Mouse (Mus musculus): ENCODE measurements around the gene Hist1h2aa.

The Hist1h2aa gene

GRCm38 (mm10) chr13:23934211-23934520, at the start of gene Hist1h2aa:
Gene Hist1h2aa (plus strand): TSS chr13:23934462.
- no peak for ATAC-seq (ENCODE audit: insufficient number of reproducible peaks, low FRiP score, low TSS enrichment)

- ATAC-seq (ENCODE audit: insufficient number of reproducible peaks, low FRiP score, low TSS enrichment), result no peak
Measured at GRCm38 (mm10) chr13:23885540-23885939, 48.7 kb upstream of the Hist1h2aa start.

DNA sequence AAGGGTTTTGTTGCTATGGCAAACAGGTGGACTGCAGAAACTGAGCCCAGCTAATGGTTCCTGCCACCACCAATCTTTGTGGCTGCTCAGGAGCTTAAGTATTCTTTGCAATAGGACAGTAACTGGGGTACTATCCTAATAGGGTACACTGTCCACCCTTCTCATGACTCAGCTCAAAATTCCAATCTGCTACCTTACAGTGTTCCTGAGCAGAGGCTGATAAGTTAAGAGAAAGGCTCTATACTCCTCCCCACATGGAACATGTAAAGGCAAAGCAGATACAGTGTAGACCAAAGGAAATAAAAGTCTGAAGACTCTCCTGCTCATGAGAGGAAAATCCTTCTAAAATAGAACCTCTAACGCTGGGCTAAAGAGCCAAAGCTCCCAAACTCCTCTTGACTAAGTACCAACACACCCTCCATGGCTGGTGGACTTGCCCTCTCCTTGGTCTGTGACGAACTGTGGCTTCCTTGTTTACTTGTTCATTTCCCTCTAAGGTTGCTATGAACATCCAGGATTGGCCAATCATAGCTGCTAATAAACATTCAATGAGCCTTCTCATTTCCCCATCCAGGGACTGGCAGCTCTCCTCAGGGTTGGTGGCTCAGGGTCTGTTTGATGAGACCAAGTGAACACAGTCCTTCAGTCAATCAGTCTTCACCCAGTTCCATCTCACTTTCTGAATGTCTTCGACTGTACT, 47.1 kb upstream of the Hist1h2aa start:
- no peak for ATAC-seq (ENCODE audit: insufficient number of reproducible peaks, low FRiP score, low TSS enrichment)

DNA sequence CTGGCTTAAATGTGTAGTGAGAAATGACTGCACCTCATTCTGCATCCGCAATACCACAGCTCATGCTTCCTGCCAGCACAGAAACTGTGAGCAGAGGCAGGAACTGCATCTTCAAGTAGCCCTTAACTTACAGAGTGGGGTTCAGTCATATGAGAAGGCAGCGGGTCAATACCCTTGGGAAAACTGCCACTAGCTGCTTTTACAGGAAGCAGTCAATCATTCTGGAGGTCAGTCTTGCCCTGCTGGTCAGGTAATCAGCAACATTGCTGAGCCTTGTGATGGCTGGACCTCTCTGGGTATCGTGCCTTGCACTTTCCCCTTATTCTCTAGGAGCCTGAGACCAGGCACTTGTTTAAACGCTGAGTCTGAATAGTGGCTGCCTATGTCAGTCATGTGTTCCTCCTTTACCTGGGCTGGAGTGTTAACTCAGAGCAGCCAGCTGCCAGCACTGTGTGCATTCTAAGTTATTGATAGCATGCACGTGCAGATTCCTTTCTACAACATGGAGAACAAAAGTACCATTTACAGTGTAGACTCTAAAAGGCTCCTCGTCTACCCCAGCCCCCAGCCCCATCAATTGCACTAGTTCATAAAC, 45.2 kb upstream of the Hist1h2aa start:
- ATAC-seq (ENCODE audit: insufficient number of reproducible peaks, low FRiP score, low TSS enrichment), result no peak

DNA sequence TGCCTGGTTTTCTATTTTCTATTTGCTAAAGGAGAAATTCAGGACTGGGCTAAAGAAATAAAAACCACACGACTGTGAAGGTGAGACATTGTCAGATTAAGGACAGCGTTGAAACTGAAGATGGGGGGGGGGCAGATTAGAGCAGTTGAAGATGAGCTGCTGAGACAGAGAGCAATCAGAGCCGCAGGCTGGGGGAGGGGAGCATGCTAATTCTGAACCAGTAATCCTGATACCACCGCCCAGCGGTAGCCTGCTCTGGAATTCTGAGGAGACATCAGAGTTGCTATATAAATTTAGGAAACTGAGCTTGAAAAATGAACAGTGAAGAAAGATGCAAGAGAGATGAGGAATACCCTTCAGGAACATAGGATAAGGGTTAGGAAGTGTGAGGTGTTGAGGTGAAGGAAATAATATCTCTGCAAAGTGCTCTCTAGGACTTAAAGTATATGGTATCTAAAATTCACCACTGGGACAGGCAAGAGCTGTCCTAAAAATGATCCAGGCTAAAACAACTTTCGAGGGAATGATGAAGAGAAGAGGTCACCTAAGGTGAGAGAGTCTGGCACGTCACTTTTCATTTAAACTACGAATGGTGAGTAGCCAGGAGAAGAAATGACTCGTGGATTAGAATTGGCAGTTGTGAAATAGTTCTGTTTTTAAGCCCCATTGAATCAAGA, 41.5 kb upstream of the Hist1h2aa start:
- ATAC-seq (ENCODE audit: insufficient number of reproducible peaks, low FRiP score, low TSS enrichment), result no peak

DNA sequence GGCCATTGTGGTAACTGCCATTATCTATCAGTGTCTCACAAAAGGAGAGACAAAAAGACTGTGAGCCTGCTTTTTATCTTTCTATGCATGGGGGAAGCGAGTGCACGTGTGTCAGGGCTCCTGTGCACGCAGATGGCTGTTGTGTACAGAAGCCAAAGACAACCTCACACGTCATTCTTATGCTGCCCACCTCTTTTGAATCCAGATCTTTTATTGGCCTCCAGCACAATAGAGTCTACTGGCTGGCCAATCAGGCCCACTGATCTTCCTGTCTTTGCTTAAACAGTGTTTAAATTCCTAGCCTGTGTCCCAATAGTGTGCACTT, 41.0 kb upstream of the Hist1h2aa start:
- no peak for ATAC-seq (ENCODE audit: insufficient number of reproducible peaks, low FRiP score, low TSS enrichment)

- no peak for ATAC-seq (ENCODE audit: insufficient number of reproducible peaks, low FRiP score, low TSS enrichment)
Measured at GRCm38 (mm10) chr13:23898242-23898641, 36.0 kb upstream of the Hist1h2aa start.

DNA sequence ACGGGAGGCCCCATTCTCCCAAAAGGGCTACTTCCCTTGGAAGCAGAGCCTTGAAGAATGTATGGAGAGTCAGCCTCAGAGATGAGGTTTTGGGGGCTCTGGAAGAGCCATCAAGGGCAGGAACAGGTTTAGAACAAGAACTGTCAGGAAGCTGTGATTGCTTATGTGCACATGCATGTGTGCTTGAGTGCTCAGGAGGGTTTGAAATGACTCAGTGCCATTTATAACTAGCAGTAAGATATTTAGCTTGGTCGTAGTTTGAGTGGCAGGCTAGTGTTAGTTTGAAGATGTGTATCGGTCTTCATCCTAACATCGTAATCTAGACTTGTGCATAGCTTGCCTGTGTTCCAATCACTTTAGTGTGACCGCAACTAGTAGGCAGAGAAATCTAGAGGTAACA, 27.4 kb upstream of the Hist1h2aa start:
- no peak for ATAC-seq (ENCODE audit: insufficient number of reproducible peaks, low FRiP score, low TSS enrichment)

GRCm38 (mm10) chr13:23910121-23910520, 24.1 kb upstream of the Hist1h2aa start:
- no peak for ATAC-seq (ENCODE audit: insufficient number of reproducible peaks, low FRiP score, low TSS enrichment)

GRCm38 (mm10) chr13:23911335-23911734, 22.9 kb upstream of the Hist1h2aa start:
- ATAC-seq (ENCODE audit: insufficient number of reproducible peaks, low FRiP score, low TSS enrichment), result no peak

DNA sequence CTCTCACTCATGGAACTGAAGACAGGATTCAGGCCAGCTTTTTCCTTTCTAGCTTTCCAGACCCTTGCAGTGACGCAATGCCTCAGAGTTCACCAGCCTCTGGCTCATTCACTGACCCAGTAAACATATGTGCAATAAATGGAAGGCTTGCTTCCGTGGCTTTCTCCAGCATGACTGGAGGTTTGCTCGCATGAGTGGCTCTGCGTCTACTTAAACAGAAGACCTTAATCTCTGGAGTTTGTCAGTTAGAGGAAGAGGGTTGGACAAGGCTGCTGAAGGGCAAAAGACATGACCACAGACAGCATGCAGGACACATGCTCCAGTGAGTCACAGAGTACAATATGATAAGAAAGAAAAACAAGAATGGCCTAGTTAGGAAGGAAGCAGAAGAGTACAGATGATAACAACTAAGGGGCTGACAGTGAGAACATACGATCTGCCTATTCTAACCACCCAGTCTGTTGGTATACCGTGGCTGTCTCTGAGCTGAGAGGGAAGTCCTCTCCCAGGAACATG, 20.4 kb upstream of the Hist1h2aa start:
- no peak for ATAC-seq (ENCODE audit: insufficient number of reproducible peaks, low FRiP score, low TSS enrichment)

DNA sequence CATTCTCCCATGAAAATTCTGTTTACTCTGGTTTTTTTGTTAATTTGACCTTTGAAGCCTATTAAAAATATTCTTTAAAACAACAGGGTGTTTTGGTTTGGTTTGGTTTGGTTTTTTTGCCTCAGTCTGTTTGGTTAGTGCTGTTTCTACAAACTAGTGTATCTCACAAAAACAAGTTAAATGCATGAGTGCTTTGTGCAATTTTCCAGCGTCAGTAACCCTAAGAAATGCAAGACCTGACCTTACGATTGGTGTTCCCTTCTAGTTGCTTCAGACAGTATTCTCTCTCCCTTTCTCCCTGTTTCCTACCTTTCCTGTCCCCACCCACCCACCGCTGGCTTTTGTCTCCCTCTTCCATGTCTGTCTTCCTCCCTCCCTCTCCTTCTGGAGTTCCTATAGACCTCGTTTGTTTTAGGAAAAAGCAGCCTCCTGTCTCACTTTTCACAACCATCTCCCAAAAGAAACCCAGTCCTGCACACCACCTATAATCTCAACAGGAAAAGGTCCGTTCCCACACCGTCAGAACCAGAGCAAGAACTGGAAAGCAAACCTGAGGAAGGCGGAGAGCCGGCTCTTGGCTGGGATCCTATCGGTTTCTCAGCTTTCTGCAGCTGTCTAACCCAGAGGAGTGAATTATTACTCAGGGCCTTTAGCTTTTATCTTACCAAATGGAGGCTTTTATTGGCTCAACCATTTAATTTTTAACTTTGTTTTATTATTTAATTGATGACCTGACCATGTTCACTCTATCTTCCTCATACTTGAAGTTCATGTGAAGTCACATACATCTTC, 19.7 kb upstream of the Hist1h2aa start, which contains the start of gene Slc17a4:
Slc17a4 (minus strand) TSS at position 634 of the 792 bp plus-strand sequence.
- ATAC-seq (ENCODE audit: insufficient number of reproducible peaks, low FRiP score, low TSS enrichment), result no peak

DNA sequence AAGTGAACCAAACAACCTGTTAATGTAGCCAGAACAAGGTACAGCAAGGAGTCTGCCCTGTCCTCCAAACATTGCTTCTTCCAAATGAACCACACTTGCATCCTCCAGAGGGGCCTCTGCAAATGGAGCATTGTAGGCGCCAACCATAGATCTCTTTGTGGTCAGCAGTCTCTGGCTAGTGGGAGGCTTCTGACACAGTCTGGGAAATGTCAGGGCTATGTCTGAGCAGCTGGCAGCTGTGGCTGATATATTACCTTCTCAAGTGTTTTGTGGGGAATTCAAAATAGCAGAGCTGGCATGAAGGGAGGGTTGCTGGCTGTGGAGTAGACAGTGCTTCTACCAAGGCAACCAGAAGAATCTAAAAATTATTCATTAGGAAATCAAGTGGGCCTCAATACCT, 18.1 kb upstream of the Hist1h2aa start:
- no peak for ATAC-seq (ENCODE audit: insufficient number of reproducible peaks, low FRiP score, low TSS enrichment)

DNA sequence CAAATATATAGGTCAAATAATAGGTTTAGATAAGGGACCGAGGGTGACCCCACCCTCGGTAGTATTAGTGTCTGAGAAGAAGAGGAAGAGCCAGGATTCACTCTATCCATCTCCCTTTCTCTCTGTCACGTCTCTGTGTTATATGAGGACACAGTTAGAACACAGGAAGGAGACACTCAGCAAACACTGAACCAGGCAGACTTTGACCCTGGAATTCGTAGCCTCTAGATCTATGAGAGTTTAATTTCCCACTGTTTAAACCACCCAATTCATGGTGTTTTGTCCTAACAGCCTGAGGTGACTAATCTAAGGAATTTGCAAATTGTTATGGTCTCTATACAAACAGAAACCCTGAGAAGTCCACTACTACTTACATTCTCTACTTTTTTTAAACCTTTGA, 16.6 kb upstream of the Hist1h2aa start:
- no peak for ATAC-seq (ENCODE audit: insufficient number of reproducible peaks, low FRiP score, low TSS enrichment)

DNA sequence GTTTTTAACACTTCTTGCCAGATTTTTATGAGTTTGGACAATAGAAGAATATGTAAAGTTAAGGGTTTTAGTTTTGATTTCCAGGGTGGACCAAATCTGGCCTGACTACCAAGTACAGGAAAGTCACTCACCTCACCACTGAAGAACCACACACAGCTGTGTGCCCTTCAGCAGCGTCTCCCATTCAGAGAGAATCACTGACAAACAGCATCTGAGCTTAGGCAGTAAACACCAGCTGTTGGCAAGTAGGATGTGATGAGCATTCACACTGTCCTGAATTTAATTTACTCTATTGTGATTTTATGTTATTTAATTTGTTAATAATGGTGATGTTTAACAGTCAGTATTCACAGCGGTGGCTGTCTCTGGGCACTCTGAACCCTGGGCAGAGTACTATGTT, 8.5 kb upstream of the Hist1h2aa start:
- no peak for ATAC-seq (ENCODE audit: insufficient number of reproducible peaks, low FRiP score, low TSS enrichment)

GRCm38 (mm10) chr13:23928637-23929036, 5.6 kb upstream of the Hist1h2aa start:
- no peak for ATAC-seq (ENCODE audit: insufficient number of reproducible peaks, low FRiP score, low TSS enrichment)

GRCm38 (mm10) chr13:23930461-23930860, 3.8 kb upstream of the Hist1h2aa start:
- no peak for ATAC-seq (ENCODE audit: insufficient number of reproducible peaks, low FRiP score, low TSS enrichment)

DNA sequence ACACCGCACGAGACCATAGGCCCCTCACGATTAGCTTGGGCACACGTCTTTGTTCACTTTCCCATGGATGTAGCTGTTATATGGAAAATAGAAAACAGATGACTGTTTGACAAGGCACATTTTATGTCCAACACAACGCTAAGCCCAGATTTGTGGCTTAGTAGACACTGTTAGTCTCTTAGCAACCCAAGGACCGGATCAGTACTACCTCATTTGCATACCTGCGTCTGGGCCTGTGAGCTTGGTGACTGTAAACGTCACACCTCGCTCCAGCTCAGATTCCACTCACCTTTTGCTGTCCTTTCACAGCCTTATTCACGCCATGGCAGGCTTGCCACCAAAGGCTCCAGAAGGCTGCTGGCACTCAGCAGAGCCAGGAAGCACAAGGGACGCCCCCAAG, 3.4 kb upstream of the Hist1h2aa start:
- ATAC-seq (ENCODE audit: insufficient number of reproducible peaks, low FRiP score, low TSS enrichment), result no peak

DNA sequence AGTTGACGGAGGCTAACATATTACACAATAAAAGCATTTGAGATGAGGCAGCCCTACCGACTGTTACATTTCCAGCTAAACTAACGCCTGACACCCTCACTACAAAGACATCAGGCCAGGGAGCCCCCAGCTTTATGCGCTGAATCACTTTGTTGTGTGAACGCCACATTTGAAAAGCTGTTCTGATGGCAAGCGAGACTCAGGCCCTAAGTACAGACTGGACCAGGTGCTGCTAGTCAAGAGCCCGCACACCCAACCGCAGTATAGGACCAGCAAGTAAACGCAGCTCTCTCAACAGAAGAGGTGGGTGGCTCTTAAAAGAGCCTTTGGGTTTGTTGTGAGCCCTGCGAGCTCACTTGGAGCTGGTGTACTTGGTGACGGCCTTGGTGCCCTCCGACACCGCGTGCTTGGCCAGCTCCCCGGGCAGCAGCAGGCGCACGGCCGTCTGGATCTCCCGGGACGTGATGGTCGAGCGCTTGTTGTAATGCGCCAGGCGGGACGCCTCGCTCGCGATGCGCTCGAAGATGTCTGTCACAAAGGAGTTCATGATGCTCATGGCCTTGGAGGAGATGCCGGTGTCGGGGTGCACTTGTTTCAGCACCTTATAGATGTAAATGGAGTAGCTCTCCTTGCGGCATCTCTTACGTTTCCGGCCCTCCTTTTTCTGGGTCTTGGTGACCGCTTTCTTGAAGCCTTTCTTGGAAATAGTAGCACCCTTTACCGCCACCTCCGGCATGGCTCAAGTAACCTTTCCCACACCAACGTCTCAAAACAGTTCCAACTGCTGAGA, 646 bp upstream of the Hist1h2aa start, which contains the start of gene Hist1h2ba:
Hist1h2ba (minus strand) TSS at position 736 of the 790 bp plus-strand sequence.
- no peak for ATAC-seq (ENCODE audit: insufficient number of reproducible peaks, low FRiP score, low TSS enrichment)

DNA sequence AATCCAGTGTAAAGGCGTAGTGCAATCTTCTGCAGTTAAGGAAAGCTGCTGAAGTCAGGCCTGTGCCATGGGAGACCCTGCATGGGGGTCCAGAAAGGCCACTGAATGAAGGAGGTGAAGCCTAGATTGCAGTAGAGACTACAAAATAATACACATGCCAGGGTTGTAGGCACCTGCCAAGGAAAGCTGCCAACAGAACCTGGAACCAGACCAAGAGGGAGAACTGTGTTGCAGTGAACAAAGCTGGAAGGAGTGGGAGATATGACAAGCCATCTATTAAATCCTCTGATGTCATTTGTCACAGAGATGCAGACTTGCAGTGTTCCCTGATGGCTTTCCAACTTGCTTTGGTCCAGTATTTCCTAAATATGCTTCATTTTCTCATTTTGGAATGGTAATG, 4.4 kb downstream of the Hist1h2aa start:
- no peak for ATAC-seq (ENCODE audit: insufficient number of reproducible peaks, low FRiP score, low TSS enrichment)

Measured in cerebellum, adult (tissue).